Mouse (Mus musculus) ES-E14 (cell line): ENCODE measurements around the gene Tbc1d9. TPM values are rescaled to one million over a fixed set of nuclear protein-coding genes. Genes with fewer than 3 reads are reported as not detected.

Source experiments
- DNase-seq: peaks from one replicate; pipeline ENCODE4 v3.0.0-alpha.2; 2013; ENCODE audit warnings: low read depth, low spot score
- H3K27ac ChIP-seq: 2 replicates; pipeline ENCODE4 v1.5.1; 2012; ENCODE audit warnings: low read depth, mild to moderate bottlenecking, low read length, moderate library complexity, mixed read lengths; ENCODE audit not compliant: poor library complexity, insufficient read depth, severe bottlenecking
- H3K36me3 ChIP-seq: 2 replicates; pipeline ENCODE4 v1.6.1; 2012; ENCODE audit warnings: mild to moderate bottlenecking, low read length, moderate library complexity, mixed read lengths; ENCODE audit not compliant: control insufficient read depth, poor library complexity, insufficient read depth, severe bottlenecking
- H3K4me1 ChIP-seq, 2 experiments: fragments of 150-350 bp in 1 of 2; sonication (generic) in 1 of 2; 2 replicates each; pipeline ENCODE4 v1.6.1; 2012; ENCODE audit warnings: low read length in 2 of 2, mild to moderate bottlenecking in 1 of 2, mixed read lengths in 1 of 2; ENCODE audit not compliant: control insufficient read depth in 2 of 2, insufficient read depth in 2 of 2, poor library complexity in 1 of 2
- H3K4me3 ChIP-seq, 2 experiments: fragments of 150-350 bp in 1 of 2; sonication (generic) in 1 of 2; 2 replicates each; pipeline ENCODE4 v1.5.1; 2012; ENCODE audit warnings: low read length in 2 of 2, low read depth in 1 of 2, mild to moderate bottlenecking in 1 of 2, mixed read lengths in 1 of 2; ENCODE audit not compliant: insufficient read depth in 1 of 2, poor library complexity in 1 of 2, severe bottlenecking in 1 of 2
- H3K9ac ChIP-seq: 2 replicates; pipeline ENCODE4 v1.6.1; 2012; ENCODE audit warnings: low read depth, mild to moderate bottlenecking, low read length, mixed read lengths; ENCODE audit not compliant: poor library complexity, insufficient read depth, severe bottlenecking
- H3K9me3 ChIP-seq: fragments of 150-350 bp; sonication (generic); 2 replicates; pipeline ENCODE4 v1.6.1; 2012; ENCODE audit warnings: low read depth, mild to moderate bottlenecking, low read length; ENCODE audit not compliant: control insufficient read depth, insufficient read depth
- CHD2 ChIP-seq: IDR thresholded peaks from 2 replicates; pipeline ENCODE4 v1.6.1; 2014; ENCODE audit warnings: mild to moderate bottlenecking, low read depth, low read length, inconsistent platforms
- HCFC1 ChIP-seq: IDR thresholded peaks from 2 replicates; pipeline ENCODE4 v1.6.1; 2012; ENCODE audit warnings: low read length, inconsistent platforms, borderline replicate concordance; ENCODE audit not compliant: insufficient read depth
- MAFK ChIP-seq: IDR thresholded peaks from 2 replicates; pipeline ENCODE4 v1.6.1; 2014; ENCODE audit warnings: mild to moderate bottlenecking, low read depth, low read length, inconsistent platforms; ENCODE audit not compliant: insufficient read depth
- ZC3H11A ChIP-seq: IDR thresholded peaks from 2 replicates; pipeline ENCODE4 v1.6.1; 2012; ENCODE audit warnings: low read depth, mild to moderate bottlenecking, inconsistent platforms, low read length, borderline replicate concordance
- ZNF384 ChIP-seq: IDR thresholded peaks from 2 replicates; pipeline ENCODE4 v1.6.1; 2012; ENCODE audit warnings: low read depth, low read length, inconsistent platforms
- in situ Hi-C, 2 experiments: fragments of 600-800 bp; cut with MboI; formaldehyde crosslinking; loops; one replicate each; pipeline ENCODE4 v1.15.1; 2025; ENCODE audit warnings: low sequenced_read_pairs in 2 of 2, inconsistent platforms in 1 of 2; ENCODE audit not compliant: unreplicated experiment in 2 of 2
- total RNA-seq: library from RNA; depleted of rRNA; stranded (reverse); fragments of 300-350 nt; gene quantifications from 2 replicates; pipeline ENCODE4 v1.2.3, GENCODE M21; 2012

Gene Tbc1d9
- total RNA-seq, 1 experiment = 7.1 TPM

GRCm38 (mm10) chr8:83152470-83152869, 12.7 kb upstream of the Tbc1d9 start:
- H3K27ac ChIP-seq = no peak overlapping the region
- H3K4me1 ChIP-seq = peaks cover 0 to 6% of the 10 kb centered on the region in 2 experiments; a peak in 2 of 4 replicates
- no peak overlapping the region for H3K4me3 ChIP-seq
- no peaks in the 10 kb centered on the region for H3K36me3 ChIP-seq
- in situ Hi-C loops = no loop called here
- H3K9ac ChIP-seq = no peak overlapping the region
- TF ChIP-seq HCFC1 = no peak
- no peak for TF ChIP-seq ZC3H11A
- TF ChIP-seq MAFK = no peak
- TF ChIP-seq CHD2 = no peak
- no peak for TF ChIP-seq ZNF384
- no peak for DNase-seq
- no peaks in the 10 kb centered on the region for H3K9me3 ChIP-seq

- H3K36me3 ChIP-seq = no peaks in the 10 kb centered on the region
- H3K4me1 ChIP-seq = peaks cover 3 to 11% of the 10 kb centered on the region in 2 experiments
- no peak for DNase-seq
- no peak overlapping the region; the same call in 1 of the 2 replicates for H3K27ac ChIP-seq
- no peaks in the 10 kb centered on the region for H3K9me3 ChIP-seq
- TF ChIP-seq ZC3H11A (no peak), ZNF384 (no peak), MAFK (no peak), CHD2 (no peak), HCFC1 (no peak)
- in situ Hi-C loops = no loop called here
- no peak overlapping the region for H3K9ac ChIP-seq
- H3K4me3 ChIP-seq = no peak overlapping the region
These were observed 10.0 kb upstream of the Tbc1d9 start for GRCm38 (mm10) chr8:83155110-83155509.

GRCm38 (mm10) chr8:83158971-83159370, 6.2 kb upstream of the Tbc1d9 start:
- no peak overlapping the region for H3K9ac ChIP-seq
- peaks cover 11 to 15% of the 10 kb centered on the region in 2 experiments for H3K4me1 ChIP-seq
- H3K4me3 ChIP-seq = no peak overlapping the region
- in situ Hi-C loops = no loop called here
- peak overlapping the region; percentile 90 for H3K27ac ChIP-seq
- TF ChIP-seq CHD2 (no peak), HCFC1 (no peak), ZC3H11A (no peak), MAFK (no peak), ZNF384 (no peak)
- no peaks in the 10 kb centered on the region for H3K9me3 ChIP-seq
- no peak for DNase-seq
- H3K36me3 ChIP-seq = no peaks in the 10 kb centered on the region

- no peak overlapping the region for H3K9ac ChIP-seq
- no peaks in the 10 kb centered on the region for H3K36me3 ChIP-seq
- peak; percentile 75 for DNase-seq
- TF ChIP-seq HCFC1 (no peak), MAFK (no peak), ZC3H11A (no peak), CHD2 (no peak), ZNF384 (no peak)
- in situ Hi-C loops = no loop called here
- H3K27ac ChIP-seq = peak overlapping the region; percentile 90
- no peaks in the 10 kb centered on the region for H3K9me3 ChIP-seq
- peaks cover 11 to 20% of the 10 kb centered on the region in 2 experiments for H3K4me1 ChIP-seq
- H3K4me3 ChIP-seq = no peak overlapping the region
These were observed 5.5 kb upstream of the Tbc1d9 start for GRCm38 (mm10) chr8:83159615-83160014.

- no peak for DNase-seq
- no peak for TF ChIP-seq CHD2
- TF ChIP-seq HCFC1 = no peak
- TF ChIP-seq MAFK = no peak
- in situ Hi-C loops = no loop called here
These were observed 4.5 kb upstream of the Tbc1d9 start for GRCm38 (mm10) chr8:83160613-83161012.

More at GRCm38 (mm10) chr8:83160613-83161012, 4.5 kb upstream of the Tbc1d9 start:
- Histone ChIP-seq H3K4me3 (no peak overlapping the region), H3K9ac (no peak overlapping the region), H3K27ac (peak overlapping the region; percentile 88), H3K4me1 (peaks cover 11 to 18% of the 10 kb centered on the region in 2 experiments), H3K36me3 (no peaks in the 10 kb centered on the region), H3K9me3 (no peaks in the 10 kb centered on the region)
